Mouse (Mus musculus): Measurements from ENCODE around the gene Cdc25b. TPM values are rescaled to one million over a fixed set of nuclear protein-coding genes. Genes with fewer than 3 reads are reported as not detected.

The Cdc25b gene
- total RNA-seq, 4 experiments from 2014 or later: 4.3 to 4.9 (median 4.5) TPM

DNA sequence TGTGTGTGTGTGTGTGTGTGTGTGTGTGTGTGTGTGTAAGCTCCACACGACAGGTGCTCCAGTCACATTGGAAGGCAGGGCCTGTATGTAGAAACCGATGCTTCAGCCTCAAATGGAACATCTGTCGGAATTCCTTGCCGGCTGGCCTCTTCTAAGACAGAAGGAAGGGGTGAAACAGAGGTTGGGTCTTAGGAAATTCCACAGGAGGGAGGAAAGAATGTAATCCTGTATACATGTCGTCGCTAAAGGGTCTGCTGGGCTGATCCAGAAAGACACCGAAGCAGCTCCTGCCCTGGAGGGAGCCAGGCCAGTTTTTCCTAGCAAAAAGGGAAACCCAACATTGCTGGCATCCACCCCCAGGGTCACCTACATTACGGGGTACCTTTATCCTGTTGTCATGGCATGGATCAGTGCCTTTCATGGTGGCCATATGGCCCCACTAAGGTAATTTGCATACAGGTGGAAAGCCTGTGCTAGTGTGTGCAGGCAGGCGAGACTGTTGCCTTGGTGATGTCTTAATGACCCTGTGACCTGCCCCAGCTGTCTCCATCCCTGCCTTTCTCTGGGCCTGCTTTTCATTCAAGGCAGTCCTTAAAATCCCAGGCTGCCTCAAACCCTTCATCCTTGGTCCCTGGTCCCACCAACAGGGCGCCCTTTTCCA lies 3.7 kb downstream of the Cdc25b start:
- DNase-seq (ENCODE audit: low spot score): no peak

DNA sequence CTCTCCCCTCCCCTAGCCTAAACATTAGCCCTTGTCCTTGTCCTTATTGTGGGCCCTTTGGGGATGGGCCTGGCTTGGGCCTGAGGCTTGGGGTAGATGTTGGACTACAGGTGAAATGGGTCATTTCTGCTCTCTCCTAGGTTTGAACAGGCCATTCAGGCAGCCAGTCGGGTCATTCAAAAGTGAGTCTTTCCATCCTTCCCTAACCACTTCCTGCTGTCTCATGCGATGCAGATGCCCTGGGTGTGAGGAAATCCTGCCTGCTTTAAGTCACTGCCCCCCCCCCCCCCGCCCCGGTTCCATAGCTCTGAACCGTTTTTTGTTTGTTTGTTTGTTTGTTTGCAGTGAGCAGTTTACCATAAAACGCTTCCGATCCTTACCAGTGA lies 4.2 kb downstream of the Cdc25b start:
- DNase-seq (ENCODE audit: low spot score): no peak

DNA sequence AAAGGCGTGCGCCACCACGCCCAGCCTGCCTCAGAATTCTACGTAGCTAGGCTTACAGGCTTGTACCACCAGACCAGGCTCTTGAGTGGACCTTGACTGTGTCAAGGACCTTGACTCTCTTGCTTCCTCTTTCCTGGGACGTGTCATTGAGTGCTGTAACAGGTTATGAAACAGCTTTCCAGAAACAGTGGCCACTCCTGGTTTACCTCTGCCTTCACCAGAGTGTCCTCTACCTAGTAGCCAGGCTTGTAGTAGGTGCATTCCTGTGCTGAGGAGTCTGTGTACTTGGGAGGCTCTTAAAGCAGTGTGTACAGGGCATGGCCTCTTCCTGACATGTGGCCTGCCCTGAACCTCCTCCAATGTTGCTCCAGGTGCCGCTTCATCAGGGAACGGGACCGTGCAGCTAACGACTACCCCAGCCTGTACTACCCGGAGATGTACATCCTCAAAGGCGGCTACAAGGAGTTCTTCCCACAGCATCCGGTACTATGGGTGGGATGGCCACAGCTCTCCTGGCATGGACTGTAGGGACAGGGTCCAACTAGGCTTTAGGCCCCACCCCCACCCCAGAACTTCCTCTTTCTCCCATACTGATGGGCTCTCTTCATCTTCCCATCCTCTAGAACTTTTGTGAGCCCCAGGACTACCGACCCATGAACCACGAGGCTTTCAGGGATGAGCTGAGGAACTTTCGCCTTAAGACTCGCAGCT lies 10.0 kb downstream of the Cdc25b start:
- no peak for DNase-seq (ENCODE audit: low spot score)

DNA sequence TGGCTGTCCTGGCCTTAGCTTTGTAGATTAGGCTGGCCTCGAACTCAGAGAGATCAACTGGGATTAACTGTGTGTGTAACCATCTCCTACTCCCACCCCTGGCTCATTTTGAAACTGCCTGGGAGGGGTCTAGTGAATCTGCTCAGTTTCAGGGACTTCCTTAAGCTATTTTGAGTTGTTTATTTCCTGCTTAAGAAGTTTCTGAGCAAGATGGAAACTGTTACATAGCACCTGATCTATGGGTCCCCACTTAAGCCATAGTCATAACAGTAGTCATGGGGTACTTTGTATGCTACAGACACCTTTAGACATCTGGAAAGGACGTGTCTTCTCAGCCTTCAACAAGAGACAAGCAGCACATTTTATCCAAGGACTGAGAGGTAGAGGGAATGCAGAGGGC lies 14.0 kb downstream of the Cdc25b start:
- DNase-seq (ENCODE audit: low spot score): no peak

DNA sequence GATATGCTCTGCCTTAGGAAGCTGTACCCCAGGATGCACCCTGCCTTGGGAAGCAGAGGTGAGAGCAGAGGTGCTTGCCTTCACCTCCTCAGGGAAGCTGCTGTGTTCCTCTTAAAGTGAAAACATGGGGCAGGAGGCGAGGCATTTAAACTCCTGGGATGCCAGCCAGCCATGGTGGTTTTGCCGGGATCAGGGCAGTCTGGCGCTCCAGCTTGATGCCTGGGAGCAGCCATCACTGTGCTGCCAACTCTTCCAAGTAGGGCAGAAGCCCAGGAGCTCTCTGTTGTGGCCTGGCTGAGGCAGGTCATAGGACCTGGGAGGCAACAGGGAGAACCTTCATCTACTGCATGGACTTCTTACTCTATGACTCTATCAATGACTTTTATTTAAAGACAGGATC lies 14.5 kb downstream of the Cdc25b start:
- no peak for DNase-seq (ENCODE audit: low spot score)

DNA sequence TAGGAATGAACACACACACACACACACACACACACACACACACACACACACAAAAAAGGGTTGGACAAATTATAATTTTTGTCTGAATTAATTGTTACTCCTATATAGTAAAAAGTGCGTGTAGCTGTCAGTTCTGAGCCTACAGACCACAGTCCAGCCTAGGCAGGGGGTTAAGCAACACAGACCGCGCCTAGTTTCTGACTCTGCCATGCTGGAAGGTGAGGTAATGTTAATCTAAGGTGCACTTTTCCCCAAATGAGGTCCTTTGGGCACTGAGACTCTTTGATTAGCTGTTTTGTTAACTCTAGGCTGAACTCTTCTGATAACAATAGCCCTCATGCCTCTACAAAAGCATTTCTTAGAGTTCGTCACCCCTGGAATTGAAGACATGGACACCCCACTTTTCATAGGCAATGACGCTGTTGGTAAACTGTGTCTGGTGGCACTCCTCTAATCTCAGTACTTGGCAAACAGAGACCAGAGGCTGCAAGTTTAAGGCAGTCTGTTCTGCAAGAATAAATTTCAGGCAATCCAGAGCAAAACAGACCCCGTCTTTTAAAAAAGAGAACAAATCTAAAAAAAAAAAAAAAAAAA lies 17.2 kb downstream of the Cdc25b start:
- DNase-seq (ENCODE audit: low spot score): no peak

DNA sequence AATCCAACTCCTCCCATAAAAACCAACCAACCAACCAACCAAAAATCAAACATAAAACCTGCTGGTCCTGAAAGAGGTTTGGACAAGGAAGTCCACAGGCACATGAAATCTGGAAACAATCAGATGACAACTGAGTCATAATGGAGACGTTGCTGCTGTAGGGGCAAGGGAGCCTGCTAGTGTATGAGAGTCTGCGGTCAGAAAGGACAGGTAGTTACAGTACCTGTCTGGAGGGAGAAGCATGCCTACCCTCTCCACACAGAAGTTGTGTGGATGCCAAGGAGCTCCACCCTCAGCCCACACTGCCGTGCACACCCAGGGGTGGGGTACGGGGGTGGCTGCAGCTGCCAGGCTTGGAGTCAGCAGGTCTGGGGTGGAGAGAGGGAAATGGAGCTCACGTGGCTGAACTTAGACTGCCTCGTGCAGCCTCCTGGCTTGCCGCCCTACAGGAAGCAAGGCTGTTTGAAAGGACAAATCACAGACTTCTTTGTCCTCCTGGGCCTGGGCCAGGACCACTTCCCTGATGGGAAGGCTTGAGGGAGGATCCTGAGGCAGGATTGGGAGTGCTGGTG lies 17.7 kb downstream of the Cdc25b start:
- DNase-seq (ENCODE audit: low spot score): peak; percentile 98

DNA sequence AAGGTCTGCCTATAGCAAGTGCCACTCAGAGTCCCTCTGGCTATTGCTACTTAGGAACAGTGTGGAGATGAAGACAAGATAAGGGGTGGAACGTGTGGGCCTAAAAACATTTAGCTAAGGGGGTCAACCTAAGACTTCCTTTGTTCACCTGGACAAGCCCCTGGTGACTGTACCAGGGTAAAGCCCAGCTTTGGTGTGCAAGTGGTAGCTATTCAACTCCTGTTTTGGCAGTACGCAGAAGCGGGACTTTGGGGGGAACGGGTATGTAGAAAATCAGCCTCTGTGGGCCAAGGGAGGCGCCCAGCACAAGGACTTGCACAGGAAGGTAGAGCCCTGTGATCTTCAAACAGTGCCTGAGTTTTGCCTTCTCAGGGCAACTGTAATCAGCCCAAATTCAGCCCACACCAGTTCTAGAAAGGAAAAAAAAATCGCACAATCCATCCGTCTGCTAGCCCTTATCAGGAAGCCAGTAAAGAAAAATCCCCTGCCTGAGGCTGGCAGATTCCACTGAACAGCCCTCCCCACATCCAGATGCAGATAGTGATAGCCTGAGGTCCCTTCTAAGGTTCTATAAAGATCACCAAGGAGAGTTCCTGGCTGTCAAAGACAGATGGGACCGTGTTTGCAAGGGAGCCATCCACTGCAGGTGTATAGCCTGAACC lies 18.9 kb downstream of the Cdc25b start:
- DNase-seq (ENCODE audit: low spot score): no peak

DNA sequence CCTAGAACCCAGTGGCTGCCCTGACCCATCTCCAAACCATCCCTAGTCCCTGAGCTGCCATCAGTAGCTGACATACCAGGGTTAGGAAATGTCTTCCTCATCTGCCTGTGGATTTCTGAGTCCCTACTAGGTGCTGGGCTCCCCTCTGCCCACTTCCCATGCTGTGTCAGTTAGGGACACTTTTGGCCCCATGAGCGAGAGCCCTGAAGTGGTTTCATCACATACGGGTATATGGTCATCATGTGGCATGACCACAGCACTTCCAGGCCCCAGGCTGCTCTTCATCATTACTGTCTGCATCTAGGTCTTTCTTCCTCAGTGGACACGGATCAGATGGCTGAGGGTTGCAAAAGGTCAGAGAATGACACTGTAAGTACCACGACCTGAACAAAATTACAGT lies 20.0 kb downstream of the Cdc25b start, which contains the start of gene Ap5s1:
Ap5s1 (plus strand) TSS at position 301 of the 400 bp plus-strand sequence.
- DNase-seq (ENCODE audit: low spot score): no peak

DNA sequence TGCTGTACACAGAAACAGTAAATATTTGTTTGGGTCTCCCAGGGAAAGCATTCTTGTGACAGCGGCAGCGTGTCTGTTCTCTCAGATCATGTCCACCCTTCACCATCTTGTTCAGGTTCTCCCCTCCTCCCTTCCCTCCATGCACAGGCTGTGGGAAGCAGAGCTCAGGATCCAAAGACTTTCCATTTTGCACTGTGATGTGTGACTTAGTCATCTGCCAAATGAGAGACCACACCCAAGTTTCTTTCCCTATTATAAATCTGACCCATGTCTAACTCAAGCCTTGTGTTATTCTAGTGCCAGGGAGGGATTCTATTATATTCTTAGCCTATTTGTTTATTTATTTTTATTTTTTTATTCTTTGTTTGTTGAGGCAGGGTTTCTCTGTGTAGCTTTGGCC lies 21.6 kb downstream of the Cdc25b start:
- no peak for DNase-seq (ENCODE audit: low spot score)

DNA sequence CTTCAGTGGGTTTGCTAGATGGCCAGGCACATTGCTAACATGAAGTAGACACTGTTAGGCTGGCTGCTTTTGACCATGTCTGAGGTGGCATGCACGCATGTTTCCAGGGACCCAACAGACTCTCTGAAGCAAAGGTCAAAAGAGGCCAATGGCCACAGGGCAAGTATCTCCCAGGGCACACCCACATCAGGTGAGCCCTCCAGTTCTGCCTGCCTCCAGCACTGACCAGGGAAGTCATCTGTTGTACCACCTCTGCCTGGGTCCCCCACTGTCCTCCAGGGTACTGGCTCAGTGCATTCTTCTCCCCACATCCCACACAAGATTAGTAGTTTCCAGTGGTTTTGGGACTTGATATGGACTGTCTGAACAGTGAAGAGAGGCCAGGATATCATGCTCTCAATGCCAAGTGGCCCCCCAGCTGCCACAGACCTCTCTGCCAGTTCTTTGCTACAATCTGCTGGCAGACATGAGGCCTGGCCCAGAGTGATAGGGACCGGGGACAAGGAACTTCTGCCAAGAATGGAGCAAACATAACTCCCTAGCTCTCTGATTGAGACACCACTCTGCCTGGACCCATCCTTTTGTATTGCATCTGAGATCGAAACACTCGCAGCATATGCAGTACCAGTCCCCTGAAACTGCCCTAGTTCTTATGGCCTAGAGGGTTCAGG lies 22.5 kb downstream of the Cdc25b start:
- no peak for DNase-seq (ENCODE audit: low spot score)

DNA sequence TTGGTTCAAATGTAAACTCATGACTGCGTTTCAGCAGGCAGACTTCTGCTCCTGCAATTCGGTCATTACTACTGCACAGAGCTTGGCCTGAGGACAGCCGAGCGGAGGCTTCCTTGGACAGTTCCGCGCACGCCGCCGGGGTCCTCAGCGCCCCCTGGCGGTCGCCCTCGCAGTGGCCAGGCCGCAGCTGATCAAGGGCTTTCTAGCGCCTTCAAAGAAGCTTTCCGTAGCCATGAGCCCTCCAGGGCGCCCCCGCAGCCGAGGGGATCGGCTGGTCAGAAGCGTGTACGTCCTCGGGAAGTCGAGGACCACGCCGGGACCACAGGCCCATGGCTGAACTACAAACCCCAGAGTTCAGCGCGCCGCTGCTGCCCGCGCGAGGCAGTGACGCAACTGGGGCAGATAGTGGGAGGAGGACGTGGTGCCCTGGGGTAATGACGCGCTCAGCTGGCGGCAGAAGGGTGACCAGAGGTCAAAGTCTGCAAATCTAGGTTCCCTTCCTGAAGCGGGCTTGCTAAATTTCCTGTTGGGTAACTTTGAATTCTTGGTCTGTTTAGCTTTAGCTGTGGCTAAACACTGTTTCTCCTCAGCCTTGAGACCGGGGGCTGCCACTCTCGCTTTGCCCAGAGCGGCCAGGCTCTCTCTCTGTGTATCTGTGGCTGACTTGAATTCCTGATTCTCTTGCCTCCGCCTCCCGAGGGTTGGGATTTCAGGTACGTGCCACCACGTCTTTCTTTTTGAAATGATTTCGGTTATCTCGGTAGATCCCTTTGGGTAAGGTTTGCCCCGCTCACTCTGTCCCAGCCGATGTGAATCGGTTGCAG lies 23.4 kb downstream of the Cdc25b start:
- peak; percentile 95 for DNase-seq (ENCODE audit: low spot score)

DNA sequence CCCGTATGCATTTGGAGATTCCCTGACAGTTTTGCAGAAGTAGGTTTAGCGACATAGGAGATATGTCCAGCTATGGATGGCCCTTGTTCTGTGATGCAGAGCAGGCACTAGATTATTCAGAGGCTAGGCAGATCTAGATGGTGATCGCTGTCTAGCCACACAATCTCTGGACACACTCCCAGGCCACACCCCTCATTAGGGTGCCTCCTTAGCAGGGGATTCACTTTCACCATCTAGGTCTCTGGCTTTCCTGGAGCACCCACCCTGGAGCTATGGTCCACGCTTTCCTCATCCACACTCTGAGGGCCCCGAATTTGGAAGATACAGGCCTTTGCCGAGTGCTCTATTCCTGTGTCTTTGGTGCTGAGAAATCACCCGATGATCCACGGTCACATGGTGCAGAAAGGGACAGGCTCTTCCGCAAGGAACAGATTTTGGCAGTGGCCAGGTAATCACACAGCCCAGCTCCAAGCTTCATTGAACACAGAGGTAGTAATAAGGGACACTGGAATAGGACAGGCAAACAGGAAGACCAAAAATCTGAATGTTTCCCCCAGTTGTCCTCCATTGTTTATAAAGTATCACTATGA lies 24.4 kb downstream of the Cdc25b start:
- DNase-seq (ENCODE audit: low spot score): no peak

DNA sequence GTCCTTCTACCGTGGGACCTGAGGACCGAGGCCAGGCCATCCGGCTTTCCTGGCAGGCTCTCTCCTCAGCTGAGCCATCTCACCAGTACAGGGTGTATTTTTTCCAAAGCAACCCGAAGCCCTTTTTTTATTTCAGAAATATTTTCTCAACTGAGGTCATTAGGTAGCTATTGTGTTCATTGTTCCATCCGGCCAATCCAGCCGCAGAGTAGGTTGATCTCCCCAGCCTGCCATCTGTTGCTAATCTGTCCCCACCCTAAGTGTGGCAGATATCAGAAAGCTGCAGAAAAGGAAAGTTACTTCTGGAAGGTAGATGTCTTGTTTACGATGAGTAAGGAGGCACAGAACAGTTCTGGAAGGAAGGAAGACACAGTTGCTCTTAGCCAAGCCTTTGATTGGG lies 27.0 kb downstream of the Cdc25b start:
- DNase-seq (ENCODE audit: low spot score): peak; percentile 37

DNA sequence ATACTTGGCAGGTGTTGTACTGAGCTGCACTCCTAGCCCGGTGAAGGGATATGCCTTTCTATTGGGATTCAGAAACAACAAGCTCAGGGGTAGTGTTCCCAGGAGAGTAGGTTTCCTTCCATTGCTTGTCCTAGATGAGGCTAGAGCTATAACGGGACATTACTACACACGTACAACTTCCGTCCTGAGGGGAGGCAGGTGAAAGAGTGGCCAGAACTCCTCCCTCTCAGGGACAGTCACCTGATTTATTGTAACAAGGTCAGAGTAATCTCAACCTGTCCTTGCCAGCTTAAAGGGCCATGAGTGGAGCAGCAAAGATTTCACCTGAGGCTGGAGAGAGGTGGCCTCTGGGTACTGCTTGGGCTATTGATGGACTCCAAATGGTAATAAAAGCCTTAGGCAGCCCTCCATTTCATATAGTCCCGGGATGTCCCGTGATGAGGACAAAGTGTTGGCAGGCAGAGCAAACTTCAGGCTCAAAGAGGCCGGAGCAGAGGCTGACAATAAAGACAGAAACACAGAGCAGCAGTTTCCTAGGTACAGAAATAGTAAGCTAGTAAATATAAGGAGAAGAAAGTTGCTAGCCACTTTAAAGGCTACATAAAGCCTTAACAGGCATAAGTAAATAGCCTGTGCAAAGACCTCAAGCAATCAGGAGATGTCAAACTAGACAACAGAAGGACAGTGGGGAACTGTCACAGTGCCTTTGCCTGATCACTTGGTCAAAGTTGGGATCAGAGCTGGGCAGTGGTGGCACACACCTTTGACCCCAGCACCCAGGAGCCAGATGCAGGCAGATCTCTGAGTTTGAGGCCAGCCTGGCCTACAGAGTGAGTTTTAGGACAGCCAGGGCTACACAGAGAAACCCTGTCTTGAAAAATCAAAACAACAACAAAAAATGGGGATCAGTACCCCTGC lies 29.5 kb downstream of the Cdc25b start:
- DNase-seq (ENCODE audit: low spot score): peak; percentile 73

DNA sequence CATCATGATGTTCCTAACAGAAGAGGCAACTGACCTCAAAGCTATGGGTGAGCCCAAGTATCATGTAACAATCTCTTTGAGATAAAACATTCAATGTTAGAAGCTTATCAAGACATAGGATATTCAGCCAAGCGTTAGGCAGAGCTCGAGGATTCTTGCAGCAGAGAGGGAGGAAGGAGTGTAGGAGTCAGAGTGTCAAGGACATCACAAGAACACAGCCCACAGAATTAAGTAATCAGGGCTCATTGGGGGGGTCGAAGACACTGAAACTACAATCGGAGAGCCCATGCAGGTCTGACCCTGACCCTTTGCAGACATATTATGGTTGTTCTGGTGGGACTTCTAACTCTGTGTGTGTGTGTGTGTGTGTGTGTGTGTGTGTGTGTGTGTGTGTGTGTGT lies 33.3 kb downstream of the Cdc25b start:
- no peak for DNase-seq (ENCODE audit: low spot score)

DNA sequence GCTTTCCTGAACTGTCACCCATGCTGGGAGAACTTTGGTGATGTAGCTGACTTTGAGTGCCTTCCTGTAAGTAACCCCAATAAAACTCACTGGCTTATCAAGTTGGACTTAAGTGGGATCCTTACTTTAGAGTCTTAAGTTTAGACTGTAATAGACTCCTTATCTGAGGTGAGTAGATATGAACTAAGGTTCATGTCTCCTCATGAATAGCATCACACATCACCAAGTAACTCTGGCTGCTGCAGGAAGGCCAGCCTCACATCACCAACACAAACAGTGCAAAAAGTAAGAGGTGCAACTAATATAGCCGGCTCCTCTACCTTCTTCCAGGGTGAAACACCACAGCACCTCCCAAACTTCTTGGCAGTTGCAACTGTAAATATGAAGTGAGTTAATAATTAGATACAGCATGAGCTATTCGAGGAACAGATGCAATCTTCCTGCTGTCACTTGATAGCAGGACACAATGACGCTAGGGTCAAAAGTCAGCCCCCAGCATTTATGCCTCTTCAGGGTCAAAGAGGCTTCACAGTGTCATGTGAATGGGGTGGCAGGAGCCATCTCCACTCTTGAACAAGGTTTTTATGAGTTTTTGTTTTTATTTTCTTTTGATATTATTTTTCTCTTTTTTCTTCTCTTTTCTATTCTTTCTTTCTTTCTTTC lies 35.2 kb downstream of the Cdc25b start:
- DNase-seq (ENCODE audit: low spot score): no peak

DNA sequence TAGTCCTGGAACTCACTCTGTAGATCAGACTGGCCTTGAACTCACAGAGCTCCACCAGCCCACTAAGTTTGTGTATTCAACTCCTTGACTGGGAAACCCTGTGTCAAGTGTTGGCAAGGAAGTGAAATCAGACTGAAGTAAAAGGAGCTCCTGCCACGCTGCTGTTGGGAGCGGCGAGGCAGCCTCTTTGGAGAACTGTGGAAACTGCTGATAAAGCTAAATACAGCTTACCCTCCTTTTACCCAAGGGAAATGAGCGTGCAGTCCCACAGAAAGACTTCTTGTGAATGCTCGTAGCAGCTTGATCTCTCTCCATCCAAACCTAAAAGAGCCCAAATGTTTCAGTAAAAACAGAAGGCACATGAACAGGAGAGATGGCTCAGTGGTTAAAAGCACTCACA lies 35.8 kb downstream of the Cdc25b start:
- no peak for DNase-seq (ENCODE audit: low spot score)

DNA sequence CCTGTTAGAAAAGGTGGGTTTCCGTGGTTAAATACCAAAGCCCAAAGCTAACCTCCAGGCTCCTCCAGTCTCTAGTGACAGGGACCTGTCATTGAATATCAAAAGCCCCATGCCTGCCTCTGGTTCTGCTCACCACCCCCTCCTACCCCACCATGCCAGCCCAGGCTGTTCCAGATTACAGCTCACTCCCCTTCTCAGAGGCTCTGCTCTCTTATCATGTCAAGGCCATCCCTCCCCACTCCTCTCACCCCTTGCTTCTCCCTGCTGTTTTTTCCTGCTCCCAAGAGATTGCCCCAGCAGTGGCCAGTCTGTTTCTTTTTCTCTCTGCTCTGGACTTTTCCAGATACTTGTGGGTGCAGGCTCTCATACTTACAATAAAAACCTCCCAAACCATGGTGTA lies 36.8 kb downstream of the Cdc25b start:
- no peak for DNase-seq (ENCODE audit: low spot score)

All from heart, adult 8-10 months (tissue).